Mouse (Mus musculus) ES-Bruce4 (cell line): ENCODE measurements around the gene Atp8a2. TPM values are rescaled to one million over a fixed set of nuclear protein-coding genes. Genes with fewer than 3 reads are reported as not detected.

Experiments used
- H3K27ac ChIP-seq: 2 replicates; pipeline ENCODE4 v1.5.1; 2012; ENCODE audit warnings: low read length, inconsistent platforms; ENCODE audit not compliant: insufficient read depth
- H3K27me3 ChIP-seq: 2 replicates; pipeline ENCODE4 v1.6.1; 2012; ENCODE audit warnings: mild to moderate bottlenecking, low read length, inconsistent platforms; ENCODE audit not compliant: control insufficient read depth, poor library complexity, insufficient read depth, severe bottlenecking
- H3K36me3 ChIP-seq: 2 replicates; pipeline ENCODE4 v1.6.1; 2012; ENCODE audit warnings: inconsistent platforms, mild to moderate bottlenecking, low read length, moderate library complexity; ENCODE audit not compliant: control insufficient read depth, poor library complexity, insufficient read depth, severe bottlenecking
- H3K4me1 ChIP-seq: one replicate; pipeline ENCODE4 v1.8.1; 2011; ENCODE audit warnings: low read length; ENCODE audit not compliant: control insufficient read depth, insufficient read depth
- H3K4me3 ChIP-seq: 2 replicates; pipeline ENCODE4 v1.5.1; 2011; ENCODE audit warnings: low read depth, mild to moderate bottlenecking, low read length
- H3K9ac ChIP-seq: 2 replicates; pipeline ENCODE4 v1.6.1; 2012; ENCODE audit warnings: low read depth, mild to moderate bottlenecking, inconsistent platforms; ENCODE audit not compliant: poor library complexity, severe bottlenecking
- H3K9me3 ChIP-seq: replicated peaks from 2 replicates; pipeline ENCODE4 v1.6.1; 2012; ENCODE audit warnings: mild to moderate bottlenecking, low read length, inconsistent platforms; ENCODE audit not compliant: control insufficient read depth, poor library complexity, insufficient read depth, severe bottlenecking
- CTCF ChIP-seq: IDR thresholded peaks from one replicate; pipeline ENCODE4 v1.8.1; 2011; ENCODE audit warnings: low read depth, low read length
- EP300 ChIP-seq: IDR thresholded peaks from 2 replicates; pipeline ENCODE4 v1.6.1; 2011; ENCODE audit warnings: low read depth, low read length; ENCODE audit not compliant: insufficient read depth
- POLR2A ChIP-seq: IDR thresholded peaks from one replicate; pipeline ENCODE4 v1.8.1; 2011; ENCODE audit warnings: low read length; ENCODE audit not compliant: insufficient read depth
- polyA plus RNA-seq: library from polyadenylated mRNA; stranded (reverse); fragments of >200 nt; gene quantifications from 2 replicates; pipeline ENCODE4 v1.2.4, GENCODE M21; 2011; ENCODE audit warnings: low read depth; ENCODE audit not compliant: missing spikeins, insufficient read depth, insufficient read length

Gene Atp8a2
- 1.1 and 1.7 TPM in 2 replicates for polyA plus RNA-seq

- no peaks in the 10 kb centered on the region for H3K36me3 ChIP-seq
- H3K27ac ChIP-seq: no peak within 1 kb of the TSS
- H3K4me3 ChIP-seq: no peak within 1 kb of the TSS
- H3K4me1 ChIP-seq: no peaks in the 10 kb centered on the region
- TF ChIP-seq EP300 (no peak), CTCF (no peak), POLR2A (no peak)
- no peaks in the 10 kb centered on the region for H3K9me3 ChIP-seq
- H3K27me3 ChIP-seq: no peaks in the 10 kb centered on the region
- H3K9ac ChIP-seq: no peak within 1 kb of the TSS
Observed at GRCm38 (mm10) chr14:60196884-60197283, at the start of gene Atp8a2. Gene Atp8a2 (minus strand): TSS chr14:60197179.

- TF ChIP-seq EP300: no peak
- no peak for TF ChIP-seq POLR2A
- TF ChIP-seq CTCF: no peak
- no peaks in the 10 kb centered on the region for H3K4me1 ChIP-seq
- no peak overlapping the region for H3K27ac ChIP-seq
- no peak overlapping the region for H3K9ac ChIP-seq
- no peaks in the 10 kb centered on the region for H3K27me3 ChIP-seq
- no peaks in the 10 kb centered on the region for H3K9me3 ChIP-seq
- H3K36me3 ChIP-seq: peaks cover 33% of the 10 kb centered on the region
- H3K4me3 ChIP-seq: no peak overlapping the region
Observed at GRCm38 (mm10) chr14:60238551-60238950, 41.6 kb upstream of the Atp8a2 start.

GRCm38 (mm10) chr14:60219886-60220285 lies 22.9 kb upstream of the Atp8a2 start:
- Histone ChIP-seq H3K36me3 (peaks cover 9% of the 10 kb centered on the region), H3K27me3 (no peaks in the 10 kb centered on the region), H3K4me1 (peaks cover 1% of the 10 kb centered on the region), H3K9ac (no peak overlapping the region), H3K27ac (no peak overlapping the region), H3K9me3 (no peaks in the 10 kb centered on the region), H3K4me3 (no peak overlapping the region)
- no peak for TF ChIP-seq CTCF
- no peak for TF ChIP-seq POLR2A
- TF ChIP-seq EP300: no peak

- Histone ChIP-seq H3K27me3 (no peaks in the 10 kb centered on the region), H3K9ac (no peak overlapping the region), H3K36me3 (peaks cover 9% of the 10 kb centered on the region), H3K9me3 (no peaks in the 10 kb centered on the region), H3K4me1 (peaks cover 1% of the 10 kb centered on the region), H3K4me3 (no peak overlapping the region), H3K27ac (peak overlapping the region; percentile 63)
- TF ChIP-seq EP300 (peak; percentile 54; the same call in 1 of the 2 replicates), POLR2A (no peak)
Observed at GRCm38 (mm10) chr14:60217616-60218015, 20.6 kb upstream of the Atp8a2 start.

- TF ChIP-seq EP300 (no peak), POLR2A (no peak), CTCF (no peak)
- no peaks in the 10 kb centered on the region for H3K27me3 ChIP-seq
- no peak overlapping the region for H3K9ac ChIP-seq
- no peak overlapping the region for H3K27ac ChIP-seq
- H3K9me3 ChIP-seq: no peaks in the 10 kb centered on the region
- peaks cover 4% of the 10 kb centered on the region for H3K36me3 ChIP-seq
- H3K4me1 ChIP-seq: peaks cover 1% of the 10 kb centered on the region
- H3K4me3 ChIP-seq: no peak overlapping the region
Observed at GRCm38 (mm10) chr14:60216125-60216524, 19.1 kb upstream of the Atp8a2 start.

GRCm38 (mm10) chr14:60215000-60215399 lies 18.0 kb upstream of the Atp8a2 start:
- Histone ChIP-seq H3K4me3 (no peak overlapping the region), H3K9me3 (no peaks in the 10 kb centered on the region), H3K27me3 (no peaks in the 10 kb centered on the region), H3K4me1 (peaks cover 1% of the 10 kb centered on the region), H3K9ac (no peak overlapping the region), H3K36me3 (peaks cover 4% of the 10 kb centered on the region; the same call in 1 of the 2 replicates), H3K27ac (no peak overlapping the region)
- no peak for TF ChIP-seq EP300
- TF ChIP-seq CTCF: no peak
- no peak for TF ChIP-seq POLR2A
